Mouse (Mus musculus) midbrain, embryonic 13.5 days (tissue): ENCODE results near the gene Nuak2. TPM values are rescaled to one million over a fixed set of nuclear protein-coding genes. Genes with fewer than 3 reads are reported as not detected.

Experiments used
- ATAC-seq: fragments of 200-750 bp; cut with Nextera tagmentation; 2 replicates; pipeline ENCODE4 v1.8.0; 2017; ENCODE audit warnings: mild to moderate bottlenecking, moderate TSS enrichment, moderate library complexity
- H3K27ac ChIP-seq: fragments of 300-500 bp; sonication (generic); 2 replicates; pipeline ENCODE4 v1.5.1; 2015; ENCODE audit warnings: inconsistent platforms, mild to moderate bottlenecking, moderate library complexity
- H3K27me3 ChIP-seq: fragments of 300-500 bp; sonication (generic); 2 replicates; pipeline ENCODE4 v1.6.1; 2015; ENCODE audit warnings: mild to moderate bottlenecking, inconsistent platforms
- H3K36me3 ChIP-seq: fragments of 300-500 bp; sonication (generic); 2 replicates; pipeline ENCODE4 v1.6.1; 2015; ENCODE audit warnings: mild to moderate bottlenecking, inconsistent platforms
- H3K4me1 ChIP-seq: fragments of 300-500 bp; sonication (generic); replicated peaks from 2 replicates; pipeline ENCODE4 v1.6.1; 2015; ENCODE audit warnings: inconsistent platforms
- H3K4me2 ChIP-seq: fragments of 300-500 bp; sonication (generic); replicated peaks from 2 replicates; pipeline ENCODE4 v1.6.1; 2015; ENCODE audit warnings: moderate library complexity, mild to moderate bottlenecking, inconsistent platforms
- H3K4me3 ChIP-seq: fragments of 300-500 bp; sonication (generic); replicated peaks from 2 replicates; pipeline ENCODE4 v1.5.1; 2015; ENCODE audit warnings: mild to moderate bottlenecking, inconsistent platforms
- H3K9ac ChIP-seq: fragments of 300-500 bp; sonication (generic); replicated peaks from 2 replicates; pipeline ENCODE4 v1.6.1; 2015; ENCODE audit warnings: mild to moderate bottlenecking, inconsistent platforms
- H3K9me3 ChIP-seq: fragments of 300-500 bp; sonication (generic); 2 replicates; pipeline ENCODE4 v1.6.1; 2016; ENCODE audit warnings: mild to moderate bottlenecking, inconsistent platforms
- WGBS: fragments of 180-500 bp; shearing (Covaris S2); methylation state at CpG from one replicate; pipeline ENCODE4 v1.1.7; 2015; 5-methylcytosine and 5-hydroxymethylcytosine counted together
- polyA plus RNA-seq: library from polyadenylated mRNA; unstranded; fragments of >200 nt; fragmentation: Nextera tagmentation; extraction: Ambion mirVana; gene quantifications from 2 replicates; pipeline ENCODE4 v1.2.1, GENCODE M21; 2015

The Nuak2 gene
- polyA plus RNA-seq, 1 experiment from 2014 or later: 56.3 TPM

- Histone ChIP-seq H3K4me2 (no peak overlapping the region), H3K9me3 (no peaks in the 10 kb centered on the region), H3K27me3 (no peaks in the 10 kb centered on the region), H3K4me1 (peaks cover 95% of the 10 kb centered on the region), H3K9ac (0 out of 2 replicates have a peak overlapping the region, but pooled peaks have one; percentile 34), H3K36me3 (peaks cover 41% of the 10 kb centered on the region), H3K27ac (peak overlapping the region; percentile 89), H3K4me3 (no peak overlapping the region)
- no peak for ATAC-seq
- 3% methylated on average over 2 of the region's 2 CpGs for WGBS
Measured at GRCm38 (mm10) chr1:132333201-132333600, 17.3 kb downstream of the Nuak2 start.

- H3K4me3 ChIP-seq: no peak overlapping the region
- peaks cover 36% of the 10 kb centered on the region for H3K36me3 ChIP-seq
- H3K9ac ChIP-seq: peak overlapping the region; percentile 34; the same call in 1 of the 2 replicates
- H3K27ac ChIP-seq: peak overlapping the region; percentile 89
- H3K27me3 ChIP-seq: no peaks in the 10 kb centered on the region
- no peaks in the 10 kb centered on the region for H3K9me3 ChIP-seq
- ATAC-seq: peak; percentile 80
- 1% methylated on average over 4 of the region's 4 CpGs for WGBS
- H3K4me1 ChIP-seq: peaks cover 93% of the 10 kb centered on the region
- no peak overlapping the region for H3K4me2 ChIP-seq
Measured at GRCm38 (mm10) chr1:132333675-132334141, 17.8 kb downstream of the Nuak2 start.

- H3K36me3 ChIP-seq: peaks cover 33% of the 10 kb centered on the region
- 10% methylated on average over 6 of the region's 6 CpGs for WGBS
- H3K27ac ChIP-seq: peak overlapping the region; percentile 89
- H3K4me3 ChIP-seq: no peak overlapping the region
- ATAC-seq: peak; percentile 28; the same call in 1 of the 2 replicates
- H3K9me3 ChIP-seq: no peaks in the 10 kb centered on the region
- peak overlapping the region; percentile 34; the same call in 1 of the 2 replicates for H3K9ac ChIP-seq
- H3K4me1 ChIP-seq: peaks cover 89% of the 10 kb centered on the region
- H3K27me3 ChIP-seq: no peaks in the 10 kb centered on the region
- H3K4me2 ChIP-seq: no peak overlapping the region
Measured at GRCm38 (mm10) chr1:132334178-132334801, 18.4 kb downstream of the Nuak2 start.

- peaks cover 78% of the 10 kb centered on the region for H3K4me1 ChIP-seq
- no peaks in the 10 kb centered on the region for H3K27me3 ChIP-seq
- no peak overlapping the region for H3K9ac ChIP-seq
- H3K4me3 ChIP-seq: no peak overlapping the region
- no peak for ATAC-seq
- H3K4me2 ChIP-seq: no peak overlapping the region
- H3K9me3 ChIP-seq: no peaks in the 10 kb centered on the region
- WGBS: 25% methylated on average over 12 of the region's 12 CpGs
- peak overlapping the region; percentile 89; the same call in 1 of the 2 replicates for H3K27ac ChIP-seq
- peaks cover 22% of the 10 kb centered on the region for H3K36me3 ChIP-seq
Measured at GRCm38 (mm10) chr1:132335378-132335965, 19.5 kb downstream of the Nuak2 start.

- peaks cover 63% of the 10 kb centered on the region for H3K4me1 ChIP-seq
- WGBS: 71% methylated on average over 6 of the region's 6 CpGs
- no peaks in the 10 kb centered on the region for H3K9me3 ChIP-seq
- no peak overlapping the region for H3K9ac ChIP-seq
- no peak overlapping the region for H3K4me3 ChIP-seq
- H3K27me3 ChIP-seq: no peaks in the 10 kb centered on the region
- no peak overlapping the region for H3K4me2 ChIP-seq
- H3K36me3 ChIP-seq: peaks cover 8% of the 10 kb centered on the region
- ATAC-seq: no peak
- H3K27ac ChIP-seq: no peak overlapping the region
Measured at GRCm38 (mm10) chr1:132336921-132337320, 21.0 kb downstream of the Nuak2 start.

GRCm38 (mm10) chr1:132338027-132338660 lies 22.2 kb downstream of the Nuak2 start:
- ATAC-seq: no peak
- H3K9me3 ChIP-seq: no peaks in the 10 kb centered on the region

GRCm38 (mm10) chr1:132341731-132342501 lies 26.0 kb downstream of the Nuak2 start:
- WGBS: 68% methylated on average over 5 of the region's 5 CpGs
- ATAC-seq: no peak
- Histone ChIP-seq H3K27ac (no peak overlapping the region), H3K4me3 (no peak overlapping the region), H3K4me1 (peaks cover 13% of the 10 kb centered on the region), H3K36me3 (no peaks in the 10 kb centered on the region), H3K9ac (no peak overlapping the region), H3K27me3 (no peaks in the 10 kb centered on the region), H3K4me2 (no peak overlapping the region), H3K9me3 (no peaks in the 10 kb centered on the region)

More at GRCm38 (mm10) chr1:132338027-132338660, 22.2 kb downstream of the Nuak2 start:
- peaks cover 51% of the 10 kb centered on the region for H3K4me1 ChIP-seq
- no peak overlapping the region for H3K4me2 ChIP-seq
- WGBS: 47% methylated on average over 8 of the region's 8 CpGs
- no peak overlapping the region for H3K4me3 ChIP-seq
- no peaks in the 10 kb centered on the region for H3K36me3 ChIP-seq
- no peak overlapping the region for H3K27ac ChIP-seq
- no peak overlapping the region for H3K9ac ChIP-seq
- no peaks in the 10 kb centered on the region for H3K27me3 ChIP-seq

- ATAC-seq: no peak
- whole genome bisulfite sequencing: 67% methylated on average over 3 of the region's 3 CpGs
- H3K9ac ChIP-seq: no peak overlapping the region
- no peak overlapping the region for H3K27ac ChIP-seq
- H3K4me2 ChIP-seq: no peak overlapping the region
- H3K36me3 ChIP-seq: no peaks in the 10 kb centered on the region
- H3K4me3 ChIP-seq: no peak overlapping the region
- H3K9me3 ChIP-seq: no peaks in the 10 kb centered on the region
- H3K27me3 ChIP-seq: no peaks in the 10 kb centered on the region
- H3K4me1 ChIP-seq: peaks cover 7% of the 10 kb centered on the region
Measured at GRCm38 (mm10) chr1:132342518-132342917, 26.6 kb downstream of the Nuak2 start.

GRCm38 (mm10) chr1:132343191-132343590 lies 27.3 kb downstream of the Nuak2 start:
- Histone ChIP-seq H3K4me1 (0 out of 2 replicates have a peak, but pooled peaks cover 3% of the 10 kb centered on the region), H3K4me2 (no peak overlapping the region), H3K36me3 (no peaks in the 10 kb centered on the region), H3K27ac (no peak overlapping the region), H3K9ac (no peak overlapping the region), H3K27me3 (no peaks in the 10 kb centered on the region), H3K4me3 (no peak overlapping the region), H3K9me3 (no peaks in the 10 kb centered on the region)
- ATAC-seq: no peak
- WGBS: 96% methylated on average over 2 of the region's 2 CpGs

- no peak overlapping the region for H3K9ac ChIP-seq
- no peaks in the 10 kb centered on the region for H3K4me1 ChIP-seq
- no peak overlapping the region for H3K4me2 ChIP-seq
- no peaks in the 10 kb centered on the region for H3K27me3 ChIP-seq
- 95% methylated on average over 1 of the region's 1 CpGs for WGBS
- ATAC-seq: no peak
- H3K36me3 ChIP-seq: no peaks in the 10 kb centered on the region
- H3K4me3 ChIP-seq: no peak overlapping the region
- H3K9me3 ChIP-seq: no peaks in the 10 kb centered on the region
- H3K27ac ChIP-seq: no peak overlapping the region
Measured at GRCm38 (mm10) chr1:132343656-132344055, 27.7 kb downstream of the Nuak2 start.

- 78% methylated on average over 4 of the region's 4 CpGs for WGBS
- no peaks in the 10 kb centered on the region for H3K36me3 ChIP-seq
- H3K9ac ChIP-seq: no peak overlapping the region
Measured at GRCm38 (mm10) chr1:132345514-132345913, 29.6 kb downstream of the Nuak2 start.

More at GRCm38 (mm10) chr1:132345514-132345913, 29.6 kb downstream of the Nuak2 start:
- Histone ChIP-seq H3K4me2 (no peak overlapping the region), H3K27ac (no peak overlapping the region), H3K4me3 (no peak overlapping the region), H3K27me3 (no peaks in the 10 kb centered on the region), H3K4me1 (no peaks in the 10 kb centered on the region), H3K9me3 (peaks cover 3% of the 10 kb centered on the region; the same call in 1 of the 2 replicates)
- no peak for ATAC-seq
